Mouse (Mus musculus) ES-CJ7 (cell line): Measurements from ENCODE around the gene Lrp2.

ENCODE experiments used
- DNase-seq: peaks from one replicate; pipeline ENCODE4 v3.0.0; 2011; ENCODE audit warnings: low read depth, low spot score

Lrp2 gene

GRCm38 (mm10) chr2:69530126-69530525 is 55.7 kb downstream of the Lrp2 start:
- DNase-seq = no peak

GRCm38 (mm10) chr2:69520273-69520672 is 65.6 kb downstream of the Lrp2 start:
- DNase-seq = peak; percentile 61

- DNase-seq = no peak
Measured at GRCm38 (mm10) chr2:69518307-69518706, 67.6 kb downstream of the Lrp2 start.

GRCm38 (mm10) chr2:69511766-69512165 is 74.1 kb downstream of the Lrp2 start:
- DNase-seq = no peak

GRCm38 (mm10) chr2:69500357-69500756 is 85.5 kb downstream of the Lrp2 start:
- no peak for DNase-seq

- peak; percentile 12 for DNase-seq
Measured at GRCm38 (mm10) chr2:69493130-69493529, 92.7 kb downstream of the Lrp2 start.

GRCm38 (mm10) chr2:69480965-69481364 is 104.9 kb downstream of the Lrp2 start:
- DNase-seq = no peak

- no peak for DNase-seq
Measured at GRCm38 (mm10) chr2:69479859-69480258, 106.0 kb downstream of the Lrp2 start.

- DNase-seq = no peak
Measured at GRCm38 (mm10) chr2:69476901-69477300, 109.0 kb downstream of the Lrp2 start.

GRCm38 (mm10) chr2:69475177-69475576 is 110.7 kb downstream of the Lrp2 start:
- no peak for DNase-seq

GRCm38 (mm10) chr2:69471837-69472236 is 114.0 kb downstream of the Lrp2 start:
- DNase-seq = no peak

GRCm38 (mm10) chr2:69463609-69464008 is 122.3 kb downstream of the Lrp2 start:
- no peak for DNase-seq

- DNase-seq = no peak
Measured at GRCm38 (mm10) chr2:69459481-69459880, 126.4 kb downstream of the Lrp2 start.

- no peak for DNase-seq
Measured at GRCm38 (mm10) chr2:69451128-69451527, 134.7 kb downstream of the Lrp2 start.

GRCm38 (mm10) chr2:69448581-69448980 is 137.3 kb downstream of the Lrp2 start:
- no peak for DNase-seq

- DNase-seq = no peak
Measured at GRCm38 (mm10) chr2:69445896-69446472, 139.9 kb downstream of the Lrp2 start.

GRCm38 (mm10) chr2:69441656-69442055 is 144.2 kb downstream of the Lrp2 start:
- no peak for DNase-seq

- peak; percentile 41 for DNase-seq
Measured at GRCm38 (mm10) chr2:69428116-69428515, 157.7 kb downstream of the Lrp2 start.

- DNase-seq = no peak
Measured at GRCm38 (mm10) chr2:69427141-69427540, 158.7 kb downstream of the Lrp2 start.

- no peak for DNase-seq
Measured at GRCm38 (mm10) chr2:69426081-69426480, 159.8 kb downstream of the Lrp2 start.

- DNase-seq = no peak
Measured at GRCm38 (mm10) chr2:69424829-69425228, 161.0 kb downstream of the Lrp2 start.

- DNase-seq = peak; percentile 48
Measured at GRCm38 (mm10) chr2:69418294-69418881, 167.5 kb downstream of the Lrp2 start.

- DNase-seq = no peak
Measured at GRCm38 (mm10) chr2:69415070-69415469, 170.8 kb downstream of the Lrp2 start.

- no peak for DNase-seq
Measured at GRCm38 (mm10) chr2:69414539-69414938, 171.3 kb downstream of the Lrp2 start.
